Mouse (Mus musculus) embryonic facial prominence, embryonic 13.5 days (tissue): ENCODE results near the gene Sec63. TPM values are rescaled to one million over a fixed set of nuclear protein-coding genes. Genes with fewer than 3 reads are reported as not detected.

Experiments
- ATAC-seq: fragments of 200-750 bp; cut with Nextera tagmentation; 2 replicates; pipeline ENCODE4 v1.8.0; 2017; ENCODE audit warnings: low read depth; ENCODE audit not compliant: insufficient number of reproducible peaks, insufficient read depth, low FRiP score, low TSS enrichment
- H3K27ac ChIP-seq: fragments of 300-500 bp; sonication (generic); 2 replicates; pipeline ENCODE4 v1.5.1; 2015; ENCODE audit warnings: moderate library complexity, mild to moderate bottlenecking, inconsistent platforms
- H3K27me3 ChIP-seq: fragments of 300-500 bp; sonication (generic); 2 replicates; pipeline ENCODE4 v1.6.1; 2015; ENCODE audit warnings: mild to moderate bottlenecking, inconsistent platforms
- H3K36me3 ChIP-seq: fragments of 300-500 bp; sonication (generic); 2 replicates; pipeline ENCODE4 v1.6.1; 2015; ENCODE audit warnings: mild to moderate bottlenecking, inconsistent platforms
- H3K4me1 ChIP-seq: fragments of 300-500 bp; sonication (generic); 2 replicates; pipeline ENCODE4 v1.6.1; 2015; ENCODE audit warnings: inconsistent platforms
- H3K4me2 ChIP-seq: fragments of 300-500 bp; sonication (generic); 2 replicates; pipeline ENCODE4 v1.6.1; 2015; ENCODE audit warnings: moderate library complexity, mild to moderate bottlenecking, inconsistent platforms
- H3K4me3 ChIP-seq: fragments of 300-500 bp; sonication (generic); 2 replicates; pipeline ENCODE4 v1.5.1; 2015; ENCODE audit warnings: mild to moderate bottlenecking, inconsistent platforms
- H3K9ac ChIP-seq: fragments of 300-500 bp; sonication (generic); 2 replicates; pipeline ENCODE4 v1.6.1; 2015; ENCODE audit warnings: mild to moderate bottlenecking, inconsistent platforms
- H3K9me3 ChIP-seq: fragments of 300-500 bp; sonication (generic); 2 replicates; pipeline ENCODE4 v1.6.1; 2016; ENCODE audit warnings: inconsistent platforms
- WGBS: fragments of 180-500 bp; shearing (Covaris S2); methylation state at CpG from one replicate; pipeline ENCODE4 v1.1.7; 2015; ENCODE audit warnings: mixed read lengths; 5-methylcytosine and 5-hydroxymethylcytosine counted together
- polyA plus RNA-seq: library from polyadenylated mRNA; unstranded; fragments of >200 nt; fragmentation: Nextera tagmentation; extraction: Ambion mirVana; gene quantifications from 2 replicates; pipeline ENCODE4 v1.2.1, GENCODE M21; 2015

Gene Sec63
- 25.1 and 26.5 TPM in 2 replicates for polyA plus RNA-seq

DNA sequence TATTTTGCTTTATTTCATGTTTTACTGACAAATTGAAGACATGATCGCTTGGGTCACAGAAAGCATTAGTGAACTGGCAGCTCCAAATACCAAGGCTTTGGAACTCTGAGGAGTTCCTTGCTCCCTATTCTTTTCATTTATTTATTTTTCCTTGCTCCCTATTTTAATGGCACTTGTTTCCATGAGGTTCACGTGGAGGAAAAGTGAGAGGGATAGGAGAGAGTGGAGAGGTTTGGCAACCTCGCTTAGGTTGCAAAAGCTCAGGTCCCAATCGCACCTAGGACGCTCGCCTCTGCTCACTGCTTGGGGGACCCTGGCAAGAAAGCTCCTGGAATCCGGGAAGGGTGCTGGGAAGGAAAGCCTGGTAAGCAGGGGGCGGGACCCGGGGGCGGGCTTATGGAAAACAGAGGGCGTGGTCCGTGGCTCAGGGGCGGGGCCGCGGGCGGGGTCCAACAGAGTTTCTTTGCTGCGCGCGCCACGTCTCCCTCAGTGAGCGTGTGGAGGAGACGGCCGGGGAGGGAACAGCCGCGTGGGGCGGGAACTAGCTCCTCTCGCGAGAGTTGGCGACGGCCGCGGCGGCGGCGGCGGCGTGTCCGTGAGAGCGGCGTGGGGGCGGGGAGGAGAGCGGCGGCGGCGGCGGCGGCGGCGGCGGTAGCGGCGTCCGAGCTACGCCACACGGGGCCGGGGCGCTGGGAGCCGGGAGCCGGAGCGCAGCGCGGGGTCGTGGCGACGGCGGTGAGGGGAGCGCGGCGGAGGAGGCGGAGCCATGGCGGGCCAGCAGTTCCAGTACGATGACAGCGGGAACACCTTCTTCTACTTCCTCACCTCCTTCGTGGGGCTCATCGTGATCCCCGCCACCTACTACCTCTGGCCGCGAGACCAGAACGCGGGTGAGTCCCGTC is at the start of gene Sec63:
TSS of gene Sec63 (plus strand) at position 498 of the 902 bp plus-strand sequence.
- H3K9me3 ChIP-seq = no peaks in the 10 kb centered on the region
- H3K27ac ChIP-seq = peak within 1 kb of the TSS; percentile 94
- no peaks in the 10 kb centered on the region for H3K36me3 ChIP-seq
- peak; percentile 95 for ATAC-seq
- H3K27me3 ChIP-seq = no peaks in the 10 kb centered on the region
- peak within 1 kb of the TSS; percentile 98 for H3K9ac ChIP-seq
- peak within 1 kb of the TSS; percentile 91 for H3K4me3 ChIP-seq
- under 1% methylated on average over 68 of the region's 81 CpGs for WGBS
- peaks cover 23% of the 10 kb centered on the region for H3K4me1 ChIP-seq
- H3K4me2 ChIP-seq = peak within 1 kb of the TSS; percentile 74

DNA sequence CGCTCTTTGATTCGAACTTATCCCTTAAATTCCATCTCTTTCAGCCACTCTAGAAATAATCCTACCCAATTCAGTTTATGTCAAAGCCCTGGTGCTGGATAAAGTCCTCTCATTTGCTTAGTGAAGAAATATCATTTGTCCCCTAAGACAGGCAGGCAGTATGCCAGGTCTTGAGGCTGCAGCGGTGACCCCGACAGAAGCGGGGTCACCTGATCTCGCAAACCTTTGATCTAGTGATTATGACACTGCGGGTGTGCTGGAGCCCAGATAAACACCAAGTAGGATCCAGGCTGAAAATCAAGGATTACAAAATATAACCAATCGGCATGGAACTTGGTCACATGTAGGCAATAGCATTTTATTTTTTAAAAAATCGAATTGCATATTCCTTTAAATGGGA is 46.6 kb upstream of the Sec63 start:
- ATAC-seq = no peak
- Histone ChIP-seq H3K27me3 (peaks cover 18% of the 10 kb centered on the region; the same call in 1 of the 2 replicates), H3K27ac (no peak overlapping the region), H3K9ac (no peak overlapping the region), H3K9me3 (peaks cover 2% of the 10 kb centered on the region; the same call in 1 of the 2 replicates), H3K4me3 (no peak overlapping the region), H3K4me2 (peak overlapping the region; percentile 51; the same call in 1 of the 2 replicates), H3K4me1 (peaks cover 13% of the 10 kb centered on the region), H3K36me3 (no peaks in the 10 kb centered on the region)
- 16% methylated on average over 9 of the region's 9 CpGs for WGBS

DNA sequence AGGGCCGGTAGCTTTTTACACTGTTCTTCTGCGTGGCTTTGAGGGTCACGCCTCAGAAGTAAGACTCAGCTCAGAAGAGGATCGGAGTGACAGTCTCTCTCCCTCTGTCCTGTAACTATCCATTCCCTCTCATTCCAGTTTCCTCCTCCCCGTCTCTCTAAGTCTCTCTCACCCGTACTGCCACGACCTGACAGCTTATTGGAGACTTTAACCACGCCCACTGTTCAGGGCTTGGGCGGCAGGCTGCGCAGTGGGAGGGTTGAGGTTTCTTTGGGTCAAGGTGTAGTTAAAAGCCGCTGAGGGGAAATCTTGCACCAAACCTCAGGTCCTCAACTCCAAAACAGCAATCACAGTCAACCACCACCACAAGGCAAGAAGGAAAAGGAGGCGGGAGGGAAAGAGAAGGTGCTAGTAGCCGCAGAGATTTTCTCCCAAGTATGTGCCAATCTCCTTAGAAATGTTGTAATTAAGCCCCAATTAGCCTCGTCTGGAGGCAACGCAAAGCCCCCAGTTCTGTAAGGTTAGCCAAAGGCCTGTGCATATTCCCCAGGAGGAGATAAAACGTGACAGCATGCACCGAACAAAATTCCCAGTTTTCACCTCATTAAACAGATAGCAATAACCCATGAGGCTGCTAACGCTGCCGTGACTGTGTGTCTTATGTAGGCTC is 45.8 kb upstream of the Sec63 start:
- H3K4me2 ChIP-seq = peak overlapping the region; percentile 51
- no peak for ATAC-seq
- H3K4me3 ChIP-seq = peak overlapping the region; percentile 12
- H3K9me3 ChIP-seq = no peaks in the 10 kb centered on the region
- WGBS = 21% methylated on average over 19 of the region's 19 CpGs
- peak overlapping the region; percentile 52; the same call in 1 of the 2 replicates for H3K9ac ChIP-seq
- H3K27ac ChIP-seq = no peak overlapping the region
- no peaks in the 10 kb centered on the region for H3K36me3 ChIP-seq
- H3K4me1 ChIP-seq = peaks cover 13% of the 10 kb centered on the region
- peaks cover 18% of the 10 kb centered on the region; the same call in 1 of the 2 replicates for H3K27me3 ChIP-seq

GRCm38 (mm10) chr10:42722116-42722515 is 39.2 kb upstream of the Sec63 start:
- H3K36me3 ChIP-seq = no peaks in the 10 kb centered on the region
- 90% methylated on average over 5 of the region's 5 CpGs for WGBS
- H3K4me2 ChIP-seq = no peak overlapping the region
- H3K27me3 ChIP-seq = peaks cover 9% of the 10 kb centered on the region
- ATAC-seq = no peak
- no peak overlapping the region for H3K4me3 ChIP-seq
- H3K9me3 ChIP-seq = no peaks in the 10 kb centered on the region
- no peak overlapping the region for H3K27ac ChIP-seq
- 0 out of 2 replicates have a peak, but pooled peaks cover 4% of the 10 kb centered on the region for H3K4me1 ChIP-seq
- H3K9ac ChIP-seq = no peak overlapping the region

- 63% methylated on average over 13 of the region's 13 CpGs for WGBS
- Histone ChIP-seq H3K36me3 (no peaks in the 10 kb centered on the region), H3K4me1 (0 out of 2 replicates have a peak, but pooled peaks cover 4% of the 10 kb centered on the region), H3K9ac (no peak overlapping the region), H3K4me2 (no peak overlapping the region), H3K4me3 (no peak overlapping the region), H3K9me3 (no peaks in the 10 kb centered on the region), H3K27ac (no peak overlapping the region), H3K27me3 (peaks cover 6% of the 10 kb centered on the region; the same call in 1 of the 2 replicates)
- ATAC-seq = no peak
Observed at GRCm38 (mm10) chr10:42723275-42724232, 37.7 kb upstream of the Sec63 start.

- ATAC-seq = no peak
- Histone ChIP-seq H3K4me3 (no peak overlapping the region), H3K27me3 (no peaks in the 10 kb centered on the region), H3K9ac (no peak overlapping the region), H3K4me1 (no peaks in the 10 kb centered on the region), H3K4me2 (no peak overlapping the region), H3K27ac (no peak overlapping the region), H3K36me3 (no peaks in the 10 kb centered on the region), H3K9me3 (no peaks in the 10 kb centered on the region)
- 55% methylated on average over 2 of the region's 2 CpGs for WGBS
Observed at GRCm38 (mm10) chr10:42729607-42730006, 31.7 kb upstream of the Sec63 start.

GRCm38 (mm10) chr10:42734546-42735060 is 26.7 kb upstream of the Sec63 start:
- H3K36me3 ChIP-seq = no peaks in the 10 kb centered on the region
- no peaks in the 10 kb centered on the region for H3K27me3 ChIP-seq
- WGBS = 59% methylated on average over 5 of the region's 5 CpGs
- H3K9me3 ChIP-seq = no peaks in the 10 kb centered on the region
- H3K4me3 ChIP-seq = no peak overlapping the region
- no peaks in the 10 kb centered on the region for H3K4me1 ChIP-seq
- no peak for ATAC-seq
- no peak overlapping the region for H3K27ac ChIP-seq
- H3K4me2 ChIP-seq = no peak overlapping the region
- no peak overlapping the region for H3K9ac ChIP-seq

DNA sequence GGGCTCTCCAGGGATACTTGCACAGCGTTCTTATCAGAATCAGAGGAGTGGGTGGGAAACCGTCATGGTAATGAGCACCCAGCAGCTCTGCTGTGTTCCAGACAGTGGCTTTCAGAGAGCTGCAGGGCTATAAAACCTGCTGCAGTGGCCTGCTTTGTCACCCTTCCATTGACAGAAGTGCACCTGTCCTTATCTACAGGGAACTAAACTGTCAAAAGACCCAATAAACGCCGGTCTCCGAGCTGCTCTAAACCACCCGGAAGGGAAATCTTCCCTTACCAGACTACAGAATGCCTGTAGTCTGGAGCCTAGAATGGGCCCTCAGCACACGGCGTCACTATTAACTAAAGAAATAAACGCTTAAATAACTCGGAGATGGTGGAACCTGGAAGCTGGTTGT is 9.5 kb upstream of the Sec63 start:
- Histone ChIP-seq H3K36me3 (no peaks in the 10 kb centered on the region), H3K27ac (no peak overlapping the region), H3K27me3 (no peaks in the 10 kb centered on the region), H3K9ac (no peak overlapping the region), H3K4me3 (no peak overlapping the region), H3K4me2 (no peak overlapping the region), H3K4me1 (no peaks in the 10 kb centered on the region), H3K9me3 (peaks cover 5% of the 10 kb centered on the region; the same call in 1 of the 2 replicates)
- WGBS = 74% methylated on average over 10 of the region's 10 CpGs
- no peak for ATAC-seq

DNA sequence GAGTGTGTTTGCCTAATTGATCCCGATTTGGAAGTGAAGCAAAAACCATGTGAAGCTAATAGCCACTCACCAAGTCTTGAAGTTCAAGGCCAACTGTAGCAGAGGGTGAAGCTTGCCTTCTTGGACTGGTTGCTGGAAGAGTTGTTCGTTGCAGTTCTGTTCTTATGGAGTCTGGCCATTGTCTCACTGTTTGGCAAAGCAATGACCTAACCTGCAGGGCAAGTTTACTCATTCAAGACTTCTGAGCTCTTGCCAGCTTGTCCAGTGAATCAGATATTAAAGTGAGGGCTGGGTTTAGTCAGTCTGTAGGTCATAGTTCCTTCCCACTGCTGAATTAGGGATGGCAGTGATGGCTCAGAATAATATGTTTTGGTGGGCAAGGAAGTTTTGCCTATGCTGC is 7.0 kb upstream of the Sec63 start:
- Histone ChIP-seq H3K4me1 (no peaks in the 10 kb centered on the region), H3K9me3 (no peaks in the 10 kb centered on the region), H3K4me3 (no peak overlapping the region), H3K36me3 (no peaks in the 10 kb centered on the region), H3K27ac (no peak overlapping the region), H3K27me3 (no peaks in the 10 kb centered on the region), H3K9ac (no peak overlapping the region), H3K4me2 (no peak overlapping the region)
- 76% methylated on average over 2 of the region's 2 CpGs for WGBS
- ATAC-seq = no peak

- Histone ChIP-seq H3K4me2 (no peak overlapping the region), H3K4me1 (peaks cover 16% of the 10 kb centered on the region), H3K4me3 (no peak overlapping the region), H3K27me3 (no peaks in the 10 kb centered on the region), H3K9ac (no peak overlapping the region), H3K9me3 (no peaks in the 10 kb centered on the region), H3K27ac (no peak overlapping the region), H3K36me3 (no peaks in the 10 kb centered on the region)
- ATAC-seq = no peak
- 80% methylated on average over 4 of the region's 4 CpGs for WGBS
Observed at GRCm38 (mm10) chr10:42759741-42760140, 1.6 kb upstream of the Sec63 start.

DNA sequence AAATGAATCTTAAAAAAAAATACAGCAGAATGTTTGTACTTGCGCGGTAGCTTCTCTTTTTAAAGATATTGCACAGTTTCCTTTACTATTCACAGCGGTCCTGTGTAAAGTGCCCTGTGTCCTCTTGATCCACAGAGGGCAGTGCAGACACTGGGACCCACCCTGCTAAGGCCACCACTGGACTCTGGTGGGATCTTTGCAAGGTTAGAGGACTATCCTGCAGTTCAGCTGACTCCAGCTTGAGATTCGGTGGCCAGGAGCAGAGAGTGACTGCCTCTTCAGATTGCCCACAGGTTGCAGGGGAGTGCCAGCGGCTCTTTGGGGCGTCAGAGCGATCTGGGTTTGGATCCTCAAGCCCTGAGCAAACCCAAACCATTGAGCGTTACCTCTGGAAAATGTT is 967 bp upstream of the Sec63 start:
- H3K27me3 ChIP-seq = no peaks in the 10 kb centered on the region
- no peak overlapping the region for H3K9ac ChIP-seq
- peaks cover 21% of the 10 kb centered on the region for H3K4me1 ChIP-seq
- no peaks in the 10 kb centered on the region for H3K9me3 ChIP-seq
- H3K27ac ChIP-seq = no peak overlapping the region
- H3K4me3 ChIP-seq = no peak overlapping the region
- 60% methylated on average over 8 of the region's 8 CpGs for WGBS
- no peaks in the 10 kb centered on the region for H3K36me3 ChIP-seq
- no peak overlapping the region for H3K4me2 ChIP-seq
- no peak for ATAC-seq
